Mouse (Mus musculus) ovary, adult 18-20 months (tissue): Measurements from ENCODE around the gene Apoh.

Source experiments
- DNase-seq: peaks from one replicate; pipeline ENCODE4 v3.0.0; 2022; ENCODE audit warnings: low spot score, mixed read lengths

Apoh gene

DNA sequence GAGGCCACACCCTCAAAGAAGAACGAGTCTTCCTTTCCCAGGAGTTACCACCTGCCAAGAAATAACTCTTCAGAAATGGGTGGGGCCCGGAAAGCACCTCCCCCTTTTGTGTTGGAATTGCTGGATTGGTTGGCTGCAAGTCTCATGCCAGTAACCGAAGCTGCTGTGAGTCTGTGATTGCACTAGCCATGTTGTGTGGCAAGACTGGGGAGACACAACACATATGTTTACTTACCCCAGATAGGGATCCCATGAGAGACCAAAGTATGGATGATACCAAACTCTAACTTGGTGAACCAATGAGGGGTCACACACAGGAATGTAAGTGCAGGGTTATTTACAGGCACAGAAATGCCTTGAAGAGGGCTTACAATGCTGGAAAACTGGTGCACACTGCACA, 39.5 kb downstream of the Apoh start:
- no peak for DNase-seq

- DNase-seq = no peak
Observed at GRCm38 (mm10) chr11:108384920-108385665, 41.9 kb downstream of the Apoh start.

DNA sequence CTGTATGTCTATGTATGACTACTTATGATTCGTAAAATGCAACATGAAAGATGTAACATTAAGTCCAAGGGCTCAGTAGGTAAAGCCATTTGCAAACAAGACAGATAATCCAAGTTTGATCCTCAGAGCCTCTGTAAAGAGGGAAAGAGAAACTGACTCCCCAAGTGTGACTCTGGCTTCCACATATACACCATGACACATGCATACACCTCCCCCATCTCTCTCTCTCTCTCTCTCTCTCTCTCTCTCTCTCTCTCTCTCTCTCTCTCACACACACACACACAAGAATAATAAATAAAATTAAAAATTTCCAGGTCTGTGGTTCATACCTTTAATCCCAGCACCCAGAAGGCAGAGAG, 42.5 kb downstream of the Apoh start:
- no peak for DNase-seq

GRCm38 (mm10) chr11:108395061-108395460, 51.9 kb downstream of the Apoh start:
- DNase-seq = no peak

DNA sequence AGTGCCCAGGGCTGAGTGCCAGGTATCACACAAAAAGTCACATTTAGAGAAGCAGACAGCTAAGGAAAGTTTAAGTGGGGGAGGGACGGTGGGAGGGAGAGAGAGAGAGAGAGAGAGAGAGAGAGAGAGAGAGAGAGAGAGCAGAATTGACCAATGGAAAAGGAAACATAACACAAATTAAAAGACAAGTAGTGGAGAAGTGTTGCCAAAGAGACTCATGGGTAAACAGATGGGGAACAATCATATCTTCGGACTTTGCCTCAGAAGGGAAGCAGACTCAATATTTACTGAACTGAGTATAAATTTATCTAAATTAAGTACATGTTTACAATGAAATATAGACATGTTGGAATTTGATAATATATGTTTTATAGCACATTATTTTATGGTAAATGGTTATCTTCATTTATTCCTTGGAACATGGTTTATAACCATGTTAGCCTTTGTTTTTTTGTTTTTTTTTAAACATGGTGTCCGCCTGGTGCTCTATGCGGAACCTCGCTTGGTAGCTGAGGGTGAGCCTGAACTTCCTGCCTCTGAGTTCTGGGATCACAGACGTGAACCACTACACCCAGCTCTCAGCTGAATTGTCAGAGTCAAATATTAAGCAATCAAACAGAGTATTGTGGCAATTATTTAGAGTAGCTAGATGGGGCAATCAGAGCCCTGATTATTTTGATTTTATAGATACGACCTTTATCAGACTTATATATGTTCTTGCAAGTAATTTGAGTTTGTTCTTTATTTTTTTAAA, 53.1 kb downstream of the Apoh start:
- DNase-seq = no peak

GRCm38 (mm10) chr11:108409876-108410644, 66.9 kb downstream of the Apoh start:
- DNase-seq = no peak

DNA sequence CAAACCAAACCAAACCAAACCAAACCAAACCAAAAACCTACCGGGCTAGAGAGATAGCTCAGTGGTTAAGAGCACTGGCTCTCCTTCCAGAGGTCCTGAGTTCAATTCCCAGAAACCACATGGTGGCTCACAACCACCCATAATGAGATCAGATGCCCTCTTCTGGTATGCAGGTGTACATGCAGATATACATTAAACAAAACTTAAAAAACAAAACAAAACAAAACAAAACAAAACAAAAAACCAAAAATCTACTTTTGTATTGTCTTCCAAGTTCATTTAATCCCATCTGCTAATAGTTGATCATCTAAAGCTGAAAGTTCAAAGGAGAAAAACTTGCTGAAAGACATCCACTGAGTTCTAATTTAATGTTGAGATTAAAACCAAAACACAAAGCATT, 73.2 kb downstream of the Apoh start:
- DNase-seq = no peak

- no peak for DNase-seq
Observed at GRCm38 (mm10) chr11:108418540-108418939, 75.4 kb downstream of the Apoh start.

DNA sequence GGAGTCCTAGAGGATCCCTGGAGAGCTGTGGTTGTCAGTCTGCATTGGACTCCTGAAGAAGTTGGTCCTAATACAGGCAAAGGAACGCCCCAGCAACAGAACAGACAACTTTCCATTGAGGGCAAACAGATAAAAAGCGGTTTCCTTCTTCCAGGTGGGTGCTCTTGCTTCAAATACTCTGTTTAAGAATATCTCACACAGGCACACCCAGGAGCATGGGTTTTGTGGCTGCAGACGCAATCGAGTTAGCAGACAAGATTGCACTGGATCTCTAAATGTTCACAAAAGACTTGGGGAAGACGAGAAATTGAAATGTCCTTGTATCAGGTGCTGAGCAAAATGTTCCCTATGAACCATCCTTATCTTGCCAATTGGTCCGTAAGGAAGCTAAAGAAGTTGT, 76.1 kb downstream of the Apoh start:
- no peak for DNase-seq

DNA sequence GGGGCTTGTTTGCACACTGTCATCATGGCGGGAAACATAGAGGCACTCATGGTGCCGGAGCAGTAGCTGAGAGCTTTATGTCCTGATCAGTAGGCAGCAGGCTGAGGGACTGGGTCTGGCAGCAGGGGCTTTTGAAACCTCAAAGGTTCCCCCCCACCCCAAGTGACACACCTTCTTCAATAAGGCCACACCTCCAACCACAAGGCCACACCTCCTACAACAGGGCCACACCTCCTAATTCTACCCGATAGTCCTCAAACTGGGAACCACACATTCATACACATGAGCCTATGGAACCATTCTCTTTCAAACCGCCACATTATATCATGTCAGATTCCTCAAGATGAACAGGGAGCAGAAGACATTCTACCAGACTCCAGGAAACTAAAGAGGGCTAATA, 77.6 kb downstream of the Apoh start:
- DNase-seq = no peak

GRCm38 (mm10) chr11:108423221-108423620, 80.1 kb downstream of the Apoh start:
- DNase-seq = no peak

- DNase-seq = no peak
Observed at GRCm38 (mm10) chr11:108424111-108424510, 81.0 kb downstream of the Apoh start.

GRCm38 (mm10) chr11:108424889-108425591, 81.9 kb downstream of the Apoh start, which contains the start of gene Cep112:
Cep112 (plus strand) TSS chr11:108425192.
- DNase-seq = peak; percentile 100

GRCm38 (mm10) chr11:108425592-108425921, 82.4 kb downstream of the Apoh start:
- DNase-seq = no peak

- no peak for DNase-seq
Observed at GRCm38 (mm10) chr11:108426086-108426485, 82.9 kb downstream of the Apoh start.

DNA sequence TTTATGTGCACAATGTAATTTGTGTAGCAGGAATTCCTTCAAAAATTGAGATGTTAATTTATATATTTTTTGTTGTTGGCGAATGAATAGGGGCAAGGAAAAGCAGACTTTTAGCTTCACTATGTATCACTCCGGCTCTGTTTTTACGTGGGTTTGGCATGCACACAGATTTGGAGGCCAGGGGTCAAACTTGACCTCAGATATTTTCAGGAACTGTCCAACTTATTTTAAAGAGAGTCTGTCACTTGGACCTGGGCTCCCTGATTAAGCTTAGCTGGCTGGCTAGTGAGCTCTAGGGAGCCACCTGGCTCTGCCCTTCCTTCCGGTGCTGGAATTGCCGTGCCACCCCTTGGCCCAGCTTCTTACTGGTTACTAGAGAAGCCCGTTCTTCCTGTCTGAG, 84.0 kb downstream of the Apoh start:
- DNase-seq = no peak

DNA sequence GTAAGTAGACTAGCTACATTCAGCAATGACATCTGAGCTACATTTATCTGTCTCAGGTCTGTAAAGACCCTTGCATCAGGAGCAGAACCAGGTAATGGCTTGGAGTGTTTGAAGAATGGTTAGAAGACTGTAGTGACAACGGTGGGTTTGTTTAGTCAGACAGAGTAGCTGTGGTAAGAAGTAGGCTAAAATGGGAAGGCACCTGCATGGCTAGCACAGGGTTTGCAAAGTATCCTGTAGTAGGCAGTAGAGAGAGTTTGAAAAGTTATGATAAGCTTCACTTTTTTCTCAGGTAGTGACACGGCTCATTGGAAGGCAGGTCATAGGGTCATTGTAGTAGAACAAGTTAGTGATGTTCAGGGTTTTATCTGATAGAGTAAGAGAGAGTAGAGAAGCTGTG, 85.9 kb downstream of the Apoh start:
- DNase-seq = no peak

- DNase-seq = no peak
Observed at GRCm38 (mm10) chr11:108443893-108444563, 100.9 kb downstream of the Apoh start.

GRCm38 (mm10) chr11:108447148-108447547, 104.0 kb downstream of the Apoh start:
- DNase-seq = no peak

DNA sequence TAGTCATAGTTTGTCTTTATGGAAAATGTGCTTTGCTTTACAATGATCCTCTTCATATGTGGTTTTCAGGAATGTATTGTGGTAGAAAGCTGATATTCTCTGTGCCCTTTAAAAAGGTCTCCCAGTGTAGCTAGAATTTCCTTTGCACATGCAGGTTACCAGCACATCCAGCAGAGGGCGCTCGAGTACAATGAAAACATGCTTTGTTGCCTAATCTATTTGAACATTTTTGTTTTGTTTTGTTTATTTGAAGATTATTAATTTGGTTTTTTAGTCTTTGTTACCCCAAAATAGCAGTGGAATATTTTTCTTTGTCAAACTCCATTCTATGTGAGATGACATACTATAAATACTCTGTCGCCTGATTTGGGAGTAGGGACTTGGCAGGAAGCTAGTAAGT, 106.7 kb downstream of the Apoh start:
- no peak for DNase-seq

DNA sequence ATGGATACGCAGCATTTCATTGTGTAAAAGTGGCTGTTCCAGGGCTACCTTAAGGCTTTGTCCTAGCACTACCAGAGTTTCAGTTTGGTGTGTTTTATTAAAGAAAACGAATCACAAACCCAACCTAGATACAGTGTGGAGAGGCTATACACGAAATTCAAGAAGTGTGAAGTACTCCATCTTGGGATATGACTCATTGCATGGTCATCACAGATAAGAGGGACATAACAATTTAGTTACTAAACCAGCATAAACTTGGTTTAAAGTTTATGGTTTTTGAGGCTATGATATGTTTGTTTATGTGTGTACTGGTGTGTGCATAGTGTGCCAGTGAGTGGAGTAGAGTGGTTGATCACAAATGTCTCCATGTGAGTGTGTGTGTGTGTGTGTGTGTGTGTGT, 116.4 kb downstream of the Apoh start:
- DNase-seq = no peak
